Comparison of ENCODE assay signal across 8 mouse cellular contexts in the genomic region with DNA sequence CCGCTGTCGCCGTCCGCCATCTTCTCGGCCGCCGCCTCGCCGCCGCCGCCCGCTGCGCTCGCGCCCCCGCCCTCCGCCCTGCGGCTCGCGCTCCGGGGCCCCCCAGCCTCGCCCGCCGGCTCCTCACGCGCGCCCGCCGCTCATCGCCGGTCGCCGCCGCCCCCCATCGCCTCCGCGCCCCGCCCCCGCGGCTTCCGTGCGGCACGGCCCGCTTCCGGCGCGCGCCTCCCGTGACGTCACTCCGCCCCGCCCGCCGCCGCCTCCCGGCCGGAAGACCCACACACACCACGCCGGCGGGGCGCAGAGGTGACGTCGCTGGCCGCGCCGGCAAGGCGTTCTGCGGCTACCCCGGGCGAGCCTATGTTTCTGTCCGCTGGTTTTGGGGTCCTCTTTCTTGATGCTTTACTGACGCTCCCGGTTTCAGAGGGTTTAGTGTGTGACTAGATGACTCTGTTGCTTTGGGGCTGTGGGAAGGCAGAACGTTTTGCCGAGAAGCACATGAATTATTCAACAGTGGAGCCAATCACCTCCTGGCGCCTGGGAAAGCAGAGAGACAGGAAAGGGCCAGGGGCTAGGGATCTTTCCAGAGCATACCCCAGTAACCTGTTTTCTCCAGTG. TPM values are rescaled to one million over a fixed set of nuclear protein-coding genes. Genes with fewer than 3 reads are reported as not detected.
DNase-seq lines count a peak whose midpoint lies in the region; TF ChIP-seq lines count a peak whose summit lies in the region.

A gene (minus strand): TSS at position 51 of the 618 bp plus-strand sequence.

- no peaks in the 10 kb centered on the region for H3K27me3 ChIP-seq in megakaryocyte, embryonic 14.5 days (replicated peaks)

- H3K4me1 ChIP-seq in cortical plate, adult 2 months (ENCODE audit: control insufficient read depth, insufficient read depth, low read length), result peaks cover 2% of the 10 kb centered on the region
- peaks cover 46% of the 10 kb centered on the region for H3K4me1 ChIP-seq in megakaryocyte, embryonic 14.5 days

- no peaks in the 10 kb centered on the region for H3K9me3 ChIP-seq in megakaryocyte, embryonic 14.5 days

- H3K4me3 ChIP-seq in cortical plate, adult 2 months (ENCODE audit: insufficient read depth, low read length), result peak within 1 kb of the TSS; percentile 54
- H3K4me3 ChIP-seq in megakaryocyte, embryonic 14.5 days (replicated peaks), result peak within 1 kb of the TSS; percentile 99

- H3K27ac ChIP-seq in cortical plate, adult 2 months (ENCODE audit: insufficient read depth, low read length), result peak within 1 kb of the TSS; percentile 86

- DNase-seq in adipocyte (ENCODE audit: low spot score), result peak; percentile 80
- peak; percentile 95 for DNase-seq in gastrocnemius, postnatal 10 days
- peak; percentile 94 for DNase-seq in induced T-regulatory cell, adult 2 months (ENCODE audit: low read depth)
- DNase-seq in left cerebral cortex, adult 9 months (ENCODE audit: low spot score in 2 of 2), result peak; percentile 70 to 86
- DNase-seq in right cerebral cortex, adult 2 months (ENCODE audit: low spot score in 2 of 2), result peak; percentile 86 to 90
- peak; percentile 78 for DNase-seq in urinary bladder, postnatal 10 days (ENCODE audit: low spot score)

- TF ChIP-seq CTCF in cortical plate, adult 2 months (IDR thresholded peaks at IDR 0.05; ENCODE audit: extremely low read depth, insufficient read depth, low read length), result no peak

- peaks cover 11% of the 10 kb centered on the region for H3K36me3 ChIP-seq in megakaryocyte, embryonic 14.5 days (replicated peaks; ENCODE audit: low read length)

- peak; percentile 92 for TF ChIP-seq POLR2A in cortical plate, adult 2 months (IDR thresholded peaks at IDR 0.05; ENCODE audit: extremely low read depth, insufficient read depth, low read length)

RNA-seq across cellular contexts. Expression of the gene that starts here (rescaled TPM):
- polyA plus RNA-seq in cortical plate, adult 2 months (2012; rRNA removed), result 103 and 109 TPM in 2 replicates
- 10 to 100 TPM; 55.6 to 58.4 TPM for total RNA-seq in gastrocnemius, postnatal 10 days (2021)
- 8.7 and 12.9 TPM in 2 replicates for polyA plus RNA-seq in megakaryocyte, embryonic 14.5 days (2012; ENCODE audit: insufficient read depth, low replicate concordance)

Comparison
In these comparisons a context has a peak if more than half of its experiments do, and no peak if none do; other contexts are left out.
1. Peak in every context shown above with its lines: DNase-seq, H3K4me3 ChIP-seq and H3K27ac ChIP-seq.